Mouse (Mus musculus) embryo, embryonic 10 days (tissue): Measurements from ENCODE around the gene Srcin1.

Experiments used
- DNase-seq: peaks from one replicate; pipeline ENCODE4 v3.0.0-alpha.2; 2015; ENCODE audit warnings: low spot score

Gene Srcin1

DNA sequence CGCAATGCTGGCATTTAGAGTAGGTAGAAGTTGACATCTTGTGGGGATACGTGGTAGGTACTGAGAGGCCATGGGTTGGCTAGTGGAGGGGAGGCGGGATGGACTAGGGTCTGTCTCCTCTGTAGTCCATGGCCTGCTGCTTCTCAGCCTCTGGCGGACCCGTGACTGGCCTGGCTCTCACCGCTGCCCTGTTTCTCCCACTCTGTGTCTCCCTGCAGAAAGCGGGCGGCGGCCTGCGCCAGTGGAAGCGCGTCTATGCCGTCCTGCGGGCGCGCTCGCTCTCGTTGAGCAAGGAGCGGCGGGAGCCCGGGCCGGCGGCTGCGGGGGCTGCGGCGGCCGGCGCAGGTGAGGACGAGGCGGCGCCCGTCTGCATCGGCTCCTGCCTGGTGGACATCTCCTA, 112.8 kb downstream of the Srcin1 start:
- no peak for DNase-seq

DNA sequence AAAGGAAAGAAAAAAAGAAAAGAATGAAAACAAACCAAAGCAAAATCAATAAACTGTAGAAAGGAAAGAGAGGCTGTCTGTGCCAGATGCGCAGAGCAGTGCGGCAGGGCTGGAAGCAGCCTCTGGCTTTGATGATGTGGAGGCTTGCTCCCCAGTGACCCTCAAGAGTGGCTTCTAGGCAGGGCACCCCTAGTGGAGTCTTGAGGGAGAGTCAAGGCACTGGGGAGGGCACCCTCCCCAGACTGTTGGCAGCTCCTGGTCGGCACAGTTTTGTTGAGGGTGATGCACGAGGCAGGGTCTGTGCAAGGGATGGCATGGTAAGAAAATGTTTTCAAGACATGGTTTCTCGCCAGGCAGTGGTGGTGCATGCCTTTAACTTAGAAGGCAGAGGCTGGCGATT, 113.4 kb downstream of the Srcin1 start:
- no peak for DNase-seq

GRCm38 (mm10) chr11:97461307-97461820, 114.6 kb downstream of the Srcin1 start:
- DNase-seq = no peak
